Mouse (Mus musculus) kidney, postnatal 14 days (tissue): ENCODE measurements around the gene Kank2.

Experiments used
- DNase-seq: peaks from one replicate; pipeline ENCODE4 v3.0.0; 2022; ENCODE audit warnings: mixed read lengths

Kank2 gene

DNA sequence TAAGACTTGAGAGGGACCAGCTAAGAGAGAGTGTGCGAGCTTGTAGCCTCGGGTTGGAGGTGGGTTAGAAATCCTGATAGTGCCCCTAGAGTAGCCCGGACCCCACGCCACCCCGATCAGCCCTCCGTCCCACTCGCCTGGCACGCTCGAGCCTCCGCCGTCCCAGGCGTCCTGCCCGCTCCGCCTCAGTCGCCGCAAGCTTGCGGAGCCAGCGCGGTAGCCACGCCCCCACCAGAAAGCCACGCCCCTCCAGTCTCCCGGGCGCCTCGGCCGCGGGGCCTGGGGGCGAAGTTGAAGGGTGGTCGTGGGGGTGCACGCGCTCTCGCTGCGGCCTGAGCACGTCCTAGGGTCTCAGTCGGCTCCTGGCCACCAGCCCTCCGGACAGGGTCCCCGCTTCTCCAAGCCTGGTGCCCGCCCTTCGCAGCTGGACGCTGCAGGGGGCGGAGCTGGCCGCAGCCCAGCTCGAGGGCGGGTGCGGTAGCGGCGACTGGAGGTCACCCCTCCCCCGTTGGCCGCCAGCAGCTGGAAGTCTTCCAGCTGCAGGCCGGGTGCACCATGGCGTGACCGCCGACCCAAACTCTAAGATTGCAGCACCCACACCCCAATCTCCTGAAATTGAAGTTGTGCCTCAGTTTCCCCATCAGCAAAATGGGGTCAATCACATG, at the start of gene Kank2:
Gene Kank2 (minus strand): TSS at position 400 of the 665 bp plus-strand sequence.
- peak; percentile 93 for DNase-seq

DNA sequence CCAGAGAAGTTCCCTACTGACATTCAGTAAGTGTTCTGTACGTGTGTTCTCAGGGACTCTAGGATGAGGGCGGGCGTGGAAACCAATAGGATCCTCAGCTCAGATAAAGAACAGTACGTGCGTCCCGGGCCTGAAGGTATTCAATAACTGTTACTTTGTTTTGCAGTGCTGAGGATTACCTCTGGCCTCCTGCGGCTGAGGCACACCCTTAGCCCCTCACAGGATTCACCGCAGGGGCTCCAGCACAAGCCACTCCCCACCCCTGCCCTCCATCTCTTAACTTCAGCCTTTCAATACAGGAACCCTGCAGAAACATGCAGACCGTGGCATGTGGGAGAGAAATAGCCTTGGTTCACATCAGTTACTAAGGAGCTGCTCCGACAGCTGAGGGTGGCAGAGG, 49.4 kb upstream of the Kank2 start:
- no peak for DNase-seq

DNA sequence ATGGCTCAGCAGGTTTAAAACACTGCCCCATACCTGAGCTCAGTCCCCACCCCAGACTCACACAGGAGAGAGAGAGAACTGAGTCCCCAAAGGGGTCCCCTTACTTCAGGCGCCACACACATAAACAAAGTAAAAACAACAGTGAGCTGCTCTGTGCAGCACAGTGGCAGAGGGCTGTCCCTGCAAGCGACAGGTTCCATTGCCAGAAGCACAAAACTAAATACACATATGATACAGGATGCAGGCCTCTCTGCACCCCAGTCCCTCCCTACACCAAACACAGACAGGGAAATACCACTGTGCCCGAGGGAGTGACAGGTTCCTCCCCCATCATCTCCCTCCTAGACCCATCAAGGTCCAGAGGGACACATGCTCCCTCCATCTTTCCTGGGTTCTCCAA, 48.9 kb upstream of the Kank2 start:
- DNase-seq, result no peak

DNA sequence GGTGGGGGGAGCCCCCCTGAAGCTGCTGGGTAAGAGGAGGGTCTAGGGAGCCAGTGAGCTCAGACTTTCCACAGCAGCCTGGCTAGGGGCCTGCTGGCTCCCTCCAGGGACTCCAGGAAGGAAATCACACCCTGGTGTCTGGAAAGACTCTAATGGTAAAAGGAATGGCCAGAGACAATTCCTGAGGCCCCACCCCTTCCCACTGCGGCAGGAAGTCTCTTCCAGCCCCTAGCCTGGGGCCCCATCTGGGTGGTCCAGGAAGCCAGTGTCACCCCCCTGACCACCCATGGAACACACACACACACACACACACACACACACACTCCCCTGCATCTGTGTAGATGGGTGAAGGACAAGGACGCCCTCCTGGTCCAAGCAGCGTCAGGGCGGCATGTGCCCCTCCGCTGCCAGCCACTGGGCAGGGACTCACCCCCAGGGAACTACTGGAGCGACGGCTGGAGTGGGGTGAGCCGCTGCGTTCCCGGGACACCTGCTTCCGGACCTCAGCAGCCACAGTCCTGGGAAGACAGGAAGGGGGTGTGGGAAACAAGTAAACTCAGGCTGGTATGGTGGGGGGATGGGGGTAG, 48.3 kb upstream of the Kank2 start:
- DNase-seq, result peak; percentile 86

DNA sequence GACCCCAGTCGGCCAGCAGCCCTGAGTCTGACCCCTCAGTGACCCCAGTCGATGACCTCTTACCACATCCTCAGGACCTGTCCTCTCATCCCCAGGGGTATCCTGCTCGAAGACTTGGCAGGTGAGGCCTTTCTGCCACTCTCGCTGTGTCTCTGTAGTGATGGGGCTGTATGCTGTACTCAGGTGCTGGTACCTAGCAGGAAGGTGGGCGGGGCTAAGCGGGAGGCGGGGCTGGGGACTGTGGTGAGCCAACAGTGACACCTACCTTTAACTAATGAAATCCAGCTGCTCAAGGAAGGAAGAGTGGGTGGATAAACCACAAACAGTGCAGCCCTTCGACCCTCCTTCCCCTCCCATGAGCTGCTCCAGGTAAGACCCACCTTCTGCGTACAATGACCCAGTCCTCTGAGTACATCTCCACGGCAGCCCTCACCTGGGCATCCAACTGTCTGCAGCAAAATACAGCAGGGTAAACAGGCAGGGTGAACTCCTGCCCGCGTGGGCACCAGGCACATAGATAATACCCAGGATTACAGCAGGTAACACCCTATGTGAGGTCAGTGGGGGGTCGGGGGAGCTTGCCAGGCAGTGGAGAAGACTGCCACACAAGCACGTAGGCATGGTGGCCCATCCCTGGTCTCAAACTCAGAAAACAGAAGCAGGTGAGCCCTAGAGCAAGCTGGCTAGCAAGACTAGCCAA, 47.0 kb upstream of the Kank2 start:
- peak; percentile 52 for DNase-seq

DNA sequence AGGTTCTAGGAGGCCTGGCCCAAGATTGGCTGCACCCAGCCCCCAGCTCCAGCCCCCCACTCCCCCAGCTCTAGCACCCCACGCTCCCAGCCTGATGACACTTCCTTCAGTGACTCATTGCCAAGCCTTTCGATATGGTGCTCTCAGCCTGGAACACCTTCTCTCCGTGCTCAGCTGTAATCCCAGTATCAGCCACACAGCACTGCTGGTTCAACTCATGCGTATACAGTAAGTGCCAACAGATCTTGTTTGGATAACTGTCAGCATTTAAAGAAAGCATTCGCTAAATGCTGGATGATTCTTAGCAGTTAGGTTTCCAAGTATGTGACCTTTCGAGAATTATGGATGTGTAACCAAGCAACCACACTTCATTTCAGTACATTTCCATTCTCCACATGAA, 44.5 kb upstream of the Kank2 start:
- no peak for DNase-seq

GRCm38 (mm10) chr9:21842391-21842790, 43.8 kb upstream of the Kank2 start:
- peak; percentile 77 for DNase-seq

GRCm38 (mm10) chr9:21841340-21841739, 42.8 kb upstream of the Kank2 start:
- no peak for DNase-seq

GRCm38 (mm10) chr9:21840115-21840787, 41.7 kb upstream of the Kank2 start:
- peak; percentile 62 for DNase-seq

- no peak for DNase-seq
These were observed 39.1 kb upstream of the Kank2 start for GRCm38 (mm10) chr9:21837690-21838089.

- DNase-seq, result peak; percentile 86
These were observed 36.8 kb upstream of the Kank2 start, which contains the start of gene Angptl8 for GRCm38 (mm10) chr9:21835258-21835912. TSS of gene Angptl8 (plus strand) at chr9:21835510.

DNA sequence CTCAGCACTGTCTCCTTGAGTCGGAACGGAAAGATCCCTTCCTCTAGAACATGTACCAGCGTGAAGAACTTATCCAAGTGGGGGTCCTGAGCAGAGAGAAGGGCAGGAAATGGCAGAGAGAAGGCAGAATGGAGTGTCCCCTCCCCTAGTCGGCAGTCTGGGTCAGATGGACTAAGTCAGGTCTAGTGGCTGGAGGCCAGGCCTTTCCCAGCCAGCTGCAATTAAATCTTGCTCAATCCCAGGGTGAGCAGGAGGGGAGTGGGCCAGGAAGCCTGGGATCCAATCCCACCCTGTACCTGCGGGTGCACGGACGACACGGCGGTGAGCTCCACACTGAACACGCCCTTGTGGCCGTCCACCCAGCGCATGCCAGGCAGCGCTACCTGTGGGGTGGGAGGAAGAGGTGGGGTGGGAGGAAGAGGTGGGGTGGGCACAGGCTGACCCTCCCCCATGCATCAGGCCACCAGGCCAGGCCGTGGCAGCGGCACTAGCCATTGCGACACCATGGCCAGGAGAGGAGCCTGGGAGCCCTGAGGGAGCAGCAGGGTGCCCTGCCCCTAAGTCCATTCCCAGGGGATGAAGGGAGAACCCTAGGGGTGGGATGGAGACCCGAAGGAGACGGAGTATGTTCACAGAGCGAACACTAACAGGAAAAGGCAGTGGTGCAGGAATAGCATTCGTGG, 33.2 kb upstream of the Kank2 start:
- no peak for DNase-seq

GRCm38 (mm10) chr9:21830936-21831335, 32.4 kb upstream of the Kank2 start:
- peak; percentile 79 for DNase-seq

GRCm38 (mm10) chr9:21830461-21830850, 31.9 kb upstream of the Kank2 start:
- DNase-seq, result no peak

GRCm38 (mm10) chr9:21829834-21830460, 31.4 kb upstream of the Kank2 start:
- DNase-seq, result no peak

DNA sequence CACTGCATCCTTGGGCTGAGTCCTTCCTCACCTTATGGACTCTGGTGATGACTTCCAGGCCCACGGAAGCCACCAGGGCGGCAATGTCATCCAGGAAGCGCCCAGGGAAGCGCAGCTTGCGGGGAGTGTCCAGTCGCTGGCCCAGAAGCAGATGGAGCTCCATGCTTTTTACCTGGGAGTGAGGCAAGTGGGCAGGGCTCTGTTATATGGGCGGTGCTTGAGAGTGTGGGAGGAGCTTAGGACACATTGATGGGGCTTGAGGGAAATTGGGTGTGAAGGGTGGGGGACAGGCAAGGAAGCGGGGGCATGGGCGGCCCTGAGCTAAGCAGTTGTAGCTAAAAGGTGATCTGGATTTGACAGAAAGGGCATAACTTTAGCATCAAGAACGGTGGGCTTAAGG, 25.8 kb upstream of the Kank2 start:
- DNase-seq, result no peak

- no peak for DNase-seq
These were observed 25.4 kb upstream of the Kank2 start for GRCm38 (mm10) chr9:21823957-21824356.

- no peak for DNase-seq
These were observed 24.1 kb upstream of the Kank2 start for GRCm38 (mm10) chr9:21822686-21823085.

DNA sequence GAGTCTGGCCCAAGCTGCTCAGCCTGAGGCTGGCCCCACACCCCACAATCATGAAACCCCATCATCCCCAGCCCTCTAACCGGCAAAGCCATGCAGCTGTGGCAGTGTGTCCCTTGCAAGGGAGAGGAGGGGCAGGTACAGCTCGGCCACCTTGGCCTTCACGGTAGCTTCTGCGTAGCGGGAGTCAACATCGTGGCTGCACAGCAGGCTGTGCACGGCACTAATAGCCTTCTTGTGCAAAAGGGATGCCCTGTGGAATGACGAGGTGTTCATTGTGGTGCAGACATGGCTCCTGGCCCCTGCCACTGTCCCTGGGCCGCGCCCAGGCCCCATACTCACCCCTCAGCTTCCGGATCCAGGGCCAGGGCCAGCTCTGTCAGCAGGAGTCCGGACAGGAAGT, 21.6 kb upstream of the Kank2 start:
- no peak for DNase-seq

GRCm38 (mm10) chr9:21819181-21819729, 20.7 kb upstream of the Kank2 start:
- no peak for DNase-seq

GRCm38 (mm10) chr9:21818561-21818960, 20.0 kb upstream of the Kank2 start:
- DNase-seq, result no peak

- no peak for DNase-seq
These were observed 19.6 kb upstream of the Kank2 start for GRCm38 (mm10) chr9:21818125-21818524.
